Mouse (Mus musculus) MEL (cell line): ENCODE measurements around the gene Dnajc11. TPM values are rescaled to one million over a fixed set of nuclear protein-coding genes. Genes with fewer than 3 reads are reported as not detected.
A peak's percentile ranks its signal among the peaks of the same experiment; 100 is the strongest.

Experiments used
- DNase-seq: peaks from one replicate; pipeline ENCODE4 v3.0.0; 2011; ENCODE audit warnings: low read depth, low spot score
- H3K27ac ChIP-seq: 2 replicates; pipeline ENCODE4 v1.5.1; 2012; ENCODE audit warnings: low read depth, mild to moderate bottlenecking, control low read depth, low read length, moderate library complexity; ENCODE audit not compliant: control insufficient read depth
- H3K27me3 ChIP-seq, 2 experiments: fragments of 150-350 bp in 1 of 2; sonication (generic) in 1 of 2; 2 replicates each; pipeline ENCODE4 v1.6.1; 2012; ENCODE audit warnings: low read length in 2 of 2, mild to moderate bottlenecking in 2 of 2, improper control_type of control experiment in 1 of 2, moderate library complexity in 1 of 2; ENCODE audit not compliant: insufficient read depth in 2 of 2, control insufficient read depth in 1 of 2
- H3K36me3 ChIP-seq, 2 experiments: 2 replicates each; pipeline ENCODE4 v1.6.1; 2012 to 2014; ENCODE audit warnings: low read length in 2 of 2, improper control_type of control experiment in 1 of 2, inconsistent platforms in 1 of 2, mild to moderate bottlenecking in 1 of 2; ENCODE audit not compliant: insufficient read depth in 2 of 2, control insufficient read depth in 1 of 2
- H3K4me1 ChIP-seq, 2 experiments: fragments of 150-350 bp in 1 of 2; sonication (generic) in 1 of 2; 2 replicates each; pipeline ENCODE4 v1.6.1; 2012; ENCODE audit warnings: low read length in 2 of 2, improper control_type of control experiment in 1 of 2, mild to moderate bottlenecking in 1 of 2; ENCODE audit not compliant: insufficient read depth in 2 of 2, control insufficient read depth in 1 of 2
- H3K4me3 ChIP-seq, 2 experiments: fragments of 150-350 bp in 1 of 2; sonication (generic) in 1 of 2; 2 replicates each; pipeline ENCODE4 v1.5.1; 2012; ENCODE audit warnings: low read depth in 2 of 2, low read length in 2 of 2, mild to moderate bottlenecking in 2 of 2, moderate library complexity in 2 of 2, control low read depth in 1 of 2, improper control_type of control experiment in 1 of 2; ENCODE audit not compliant: control insufficient read depth in 1 of 2, insufficient read depth in 1 of 2
- H3K79me2 ChIP-seq: 2 replicates; pipeline ENCODE4 v1.6.1; 2012; ENCODE audit warnings: mild to moderate bottlenecking, low read length, moderate library complexity; ENCODE audit not compliant: control insufficient read depth, poor library complexity, insufficient read depth
- H3K9ac ChIP-seq: 2 replicates; pipeline ENCODE4 v1.6.1; 2012; ENCODE audit warnings: low read depth, mild to moderate bottlenecking, control low read depth, low read length, moderate library complexity; ENCODE audit not compliant: control insufficient read depth, poor library complexity, severe bottlenecking
- H3K9me3 ChIP-seq: fragments of 150-350 bp; sonication (generic); replicated peaks from 2 replicates; pipeline ENCODE4 v1.6.1; 2012; ENCODE audit warnings: mild to moderate bottlenecking, low read length, improper control_type of control experiment, moderate library complexity; ENCODE audit not compliant: insufficient read depth
- BHLHE40 ChIP-seq: IDR thresholded peaks from 2 replicates; pipeline ENCODE4 v1.6.1; 2012; ENCODE audit warnings: low read depth, mild to moderate bottlenecking, inconsistent platforms, low read length, improper control_type of control experiment, borderline replicate concordance
- CHD1 ChIP-seq: IDR thresholded peaks from 2 replicates; pipeline ENCODE4 v1.6.1; 2012; ENCODE audit warnings: low read depth, mild to moderate bottlenecking, inconsistent platforms, low read length, improper control_type of control experiment
- CHD2 ChIP-seq: IDR thresholded peaks from 2 replicates; pipeline ENCODE4 v1.6.1; 2011; ENCODE audit warnings: low read length, improper control_type of control experiment
- CTCF ChIP-seq, 3 experiments: IDR thresholded peaks in 2 of 3; conservative IDR thresholded peaks in 1 of 3; 2 replicates each; pipeline ENCODE4 v1.5.1; 2011 to 2012; ENCODE audit warnings: low read length in 3 of 3, low read depth in 2 of 3, mild to moderate bottlenecking in 2 of 3, improper control_type of control experiment in 1 of 3, inconsistent platforms in 1 of 3, mixed read lengths in 1 of 3, moderate library complexity in 1 of 3; ENCODE audit not compliant: control insufficient read depth in 1 of 3, insufficient read depth in 1 of 3, poor library complexity in 1 of 3, severe bottlenecking in 1 of 3
- E2F4 ChIP-seq: IDR thresholded peaks from 2 replicates; pipeline ENCODE4 v1.6.1; 2011; ENCODE audit warnings: low read depth, low read length, improper control_type of control experiment, borderline replicate concordance
- ELF1 ChIP-seq: IDR thresholded peaks from 2 replicates; pipeline ENCODE4 v1.6.1; 2014; ENCODE audit warnings: low read depth, mild to moderate bottlenecking, inconsistent platforms, low read length, improper control_type of control experiment, moderate library complexity
- EP300 ChIP-seq, 2 experiments: IDR thresholded peaks; 2 replicates each; pipeline ENCODE4 v1.6.1; 2011; ENCODE audit warnings: improper control_type of control experiment in 2 of 2, low read length in 2 of 2, low read depth in 1 of 2, mild to moderate bottlenecking in 1 of 2
- ETS1 ChIP-seq: IDR thresholded peaks from 2 replicates; pipeline ENCODE4 v1.6.1; 2012; ENCODE audit warnings: low read depth, mild to moderate bottlenecking, inconsistent platforms, low read length, improper control_type of control experiment, moderate library complexity
- GABPA ChIP-seq: IDR thresholded peaks from 2 replicates; pipeline ENCODE4 v1.6.1; 2012; ENCODE audit warnings: low read depth, mild to moderate bottlenecking, inconsistent platforms, low read length, improper control_type of control experiment, moderate library complexity
- GATA1 ChIP-seq: IDR thresholded peaks from 2 replicates; pipeline ENCODE4 v1.6.1; 2011; ENCODE audit warnings: low read depth, low read length, improper control_type of control experiment
- HCFC1 ChIP-seq: IDR thresholded peaks from 2 replicates; pipeline ENCODE4 v1.6.1; 2012; ENCODE audit warnings: low read depth, mild to moderate bottlenecking, inconsistent platforms, low read length, improper control_type of control experiment, moderate library complexity
- JUND ChIP-seq: IDR thresholded peaks from 2 replicates; pipeline ENCODE4 v1.6.1; 2011; ENCODE audit warnings: low read depth, mild to moderate bottlenecking, improper control_type of control experiment, low read length
- KAT2A ChIP-seq: conservative IDR thresholded peaks from 2 replicates; pipeline ENCODE4 v1.6.1; 2012; ENCODE audit warnings: low read depth, low read length, improper control_type of control experiment, inconsistent platforms
- MAX ChIP-seq: IDR thresholded peaks from 2 replicates; pipeline ENCODE4 v1.6.1; 2011; ENCODE audit warnings: low read length, improper control_type of control experiment
- MAZ ChIP-seq: IDR thresholded peaks from 2 replicates; pipeline ENCODE4 v1.6.1; 2012; ENCODE audit warnings: low read depth, mild to moderate bottlenecking, inconsistent platforms, low read length, improper control_type of control experiment
- MEF2A ChIP-seq: IDR thresholded peaks from 2 replicates; pipeline ENCODE4 v1.6.1; 2014; ENCODE audit warnings: low read depth, mild to moderate bottlenecking, inconsistent platforms, low read length, improper control_type of control experiment; ENCODE audit not compliant: poor library complexity, insufficient replicate concordance, severe bottlenecking; ENCODE audit errors: extremely low read depth
- MXI1 ChIP-seq: IDR thresholded peaks from 2 replicates; pipeline ENCODE4 v1.6.1; 2011; ENCODE audit warnings: mild to moderate bottlenecking, low read depth, low read length, improper control_type of control experiment
- MYB ChIP-seq: IDR thresholded peaks from 2 replicates; pipeline ENCODE4 v1.6.1; 2011; ENCODE audit warnings: mild to moderate bottlenecking, low read depth, low read length, improper control_type of control experiment
- MYC ChIP-seq: IDR thresholded peaks from 2 replicates; pipeline ENCODE4 v1.6.1; 2011; ENCODE audit warnings: low read depth, mild to moderate bottlenecking, low read length, improper control_type of control experiment, moderate library complexity
- NRF1 ChIP-seq: IDR thresholded peaks from 2 replicates; pipeline ENCODE4 v1.6.1; 2014; ENCODE audit warnings: low read depth, mild to moderate bottlenecking, inconsistent platforms, low read length, improper control_type of control experiment, moderate library complexity; ENCODE audit not compliant: poor library complexity, insufficient read depth, severe bottlenecking
- POLR2A ChIP-seq, 2 experiments: IDR thresholded peaks; 2 replicates each; pipeline ENCODE4 v1.6.1; 2011 to 2012; ENCODE audit warnings: low read length in 2 of 2, mild to moderate bottlenecking in 2 of 2, control low read depth in 1 of 2, improper control_type of control experiment in 1 of 2, low read depth in 1 of 2, moderate library complexity in 1 of 2; ENCODE audit not compliant: control insufficient read depth in 1 of 2, insufficient read depth in 1 of 2, poor library complexity in 1 of 2
- RAD21 ChIP-seq: IDR thresholded peaks from 2 replicates; pipeline ENCODE4 v1.6.1; 2011; ENCODE audit warnings: mild to moderate bottlenecking, low read depth, low read length, improper control_type of control experiment
- RCOR1 ChIP-seq: IDR thresholded peaks from 2 replicates; pipeline ENCODE4 v1.6.1; 2012; ENCODE audit warnings: low read depth, mild to moderate bottlenecking, inconsistent platforms, low read length, improper control_type of control experiment
- SIN3A ChIP-seq: IDR thresholded peaks from 2 replicates; pipeline ENCODE4 v1.6.1; 2012; ENCODE audit warnings: low read length, improper control_type of control experiment, inconsistent platforms
- SMC3 ChIP-seq: IDR thresholded peaks from 2 replicates; pipeline ENCODE4 v1.6.1; 2011; ENCODE audit warnings: low read depth, low read length, improper control_type of control experiment
- TAL1 ChIP-seq: IDR thresholded peaks from 2 replicates; pipeline ENCODE4 v1.6.1; 2012; ENCODE audit warnings: mild to moderate bottlenecking, inconsistent platforms, low read length, moderate library complexity, mixed read lengths
- TBP ChIP-seq: IDR thresholded peaks from 2 replicates; pipeline ENCODE4 v1.8.0; 2011; ENCODE audit warnings: low read depth, low read length, improper control_type of control experiment
- TCF12 ChIP-seq: IDR thresholded peaks from 2 replicates; pipeline ENCODE4 v1.6.1; 2014; ENCODE audit warnings: low read depth, mild to moderate bottlenecking, inconsistent platforms, low read length, improper control_type of control experiment, moderate library complexity
- UBTF ChIP-seq: IDR thresholded peaks from 2 replicates; pipeline ENCODE4 v1.6.1; 2012; ENCODE audit warnings: low read depth, mild to moderate bottlenecking, inconsistent platforms, low read length, improper control_type of control experiment, moderate library complexity, borderline replicate concordance; ENCODE audit not compliant: insufficient read depth
- USF1 ChIP-seq: IDR thresholded peaks from 2 replicates; pipeline ENCODE4 v1.6.1; 2014; ENCODE audit warnings: low read depth, mild to moderate bottlenecking, inconsistent platforms, low read length, improper control_type of control experiment, moderate library complexity
- USF2 ChIP-seq, 2 experiments: IDR thresholded peaks; 2 replicates each; pipeline ENCODE4 v1.6.1; 2011 to 2012; ENCODE audit warnings: improper control_type of control experiment in 2 of 2, low read length in 2 of 2, borderline replicate concordance in 1 of 2, inconsistent platforms in 1 of 2, low read depth in 1 of 2, mild to moderate bottlenecking in 1 of 2; ENCODE audit not compliant: insufficient read depth in 1 of 2
- ZC3H11A ChIP-seq: IDR thresholded peaks from 2 replicates; pipeline ENCODE4 v1.6.1; 2012; ENCODE audit warnings: low read depth, mild to moderate bottlenecking, inconsistent platforms, low read length, improper control_type of control experiment
- ZKSCAN1 ChIP-seq: IDR thresholded peaks from 2 replicates; pipeline ENCODE4 v1.6.1; 2012; ENCODE audit warnings: low read depth, mild to moderate bottlenecking, inconsistent platforms, low read length, improper control_type of control experiment, moderate library complexity
- ZMIZ1 ChIP-seq: IDR thresholded peaks from 2 replicates; pipeline ENCODE4 v1.6.1; 2012; ENCODE audit warnings: low read depth, mild to moderate bottlenecking, inconsistent platforms, low read length, improper control_type of control experiment, moderate library complexity
- ZNF384 ChIP-seq: IDR thresholded peaks from 2 replicates; pipeline ENCODE4 v1.6.1; 2012; ENCODE audit warnings: low read depth, mild to moderate bottlenecking, inconsistent platforms, low read length, improper control_type of control experiment
- polyA plus RNA-seq, 2 experiments: library from polyadenylated mRNA; stranded (reverse) in 1 of 2; unstranded in 1 of 2; fragments of >175 nt in 1 of 2; fragments of >200 nt in 1 of 2; gene quantifications; 2 replicates each; pipeline versions ENCODE4 v1.2.1 to v1.2.4; 2012; ENCODE audit warnings: low replicate concordance in 2 of 2, low read depth in 1 of 2; ENCODE audit not compliant: insufficient read length in 2 of 2, insufficient read depth in 1 of 2, missing spikeins in 1 of 2
- total RNA-seq: library from RNA; depleted of rRNA; stranded (reverse); fragments of 300-350 nt; gene quantifications from 2 replicates; pipeline ENCODE4 v1.2.3, GENCODE M21; 2012

Gene Dnajc11
- total and polyA plus RNA-seq, 3 experiments, result 128 to 278 (median 157) TPM

GRCm38 (mm10) chr4:151994228-151995171 lies 61.0 kb downstream of the Dnajc11 start:
- peaks cover 5 to 25% of the 10 kb centered on the region in 2 experiments for H3K4me1 ChIP-seq
- TF ChIP-seq EP300 (IDR thresholded peaks at IDR 0.05; ENCODE audit: low read depth in 1 of 2, low read length in 2 of 2) (peak; percentile 85 to 93), SMC3 (no peak), TCF12 (peak; percentile 98), ZKSCAN1 (no peak), RAD21 (no peak), MAZ (peak; percentile 86; the same call in 1 of the 2 replicates), MYB (peak; percentile 73), CTCF (IDR thresholded peaks at IDR 0.05 in 2 of 3, conservative IDR thresholded peaks at IDR 0.05 in 1 of 3; ENCODE audit: control insufficient read depth in 1 of 3, insufficient read depth in 1 of 3, low read depth in 2 of 3, low read length in 3 of 3, poor library complexity in 1 of 3, severe bottlenecking in 1 of 3) (no peak), CHD2 (no peak), TBP (no peak), ELF1 (no peak), ZNF384 (no peak), JUND (no peak), USF2 (IDR thresholded peaks at IDR 0.05; ENCODE audit: borderline replicate concordance in 1 of 2, insufficient read depth in 1 of 2, low read depth in 1 of 2, low read length in 2 of 2) (no peak), GABPA (no peak), RCOR1 (peak; percentile 99), MXI1 (peak; percentile 63), E2F4 (no peak), UBTF (no peak), NRF1 (no peak), TAL1 (peak; percentile 84), ZMIZ1 (no peak), MAX (peak; percentile 18; the same call in 1 of the 2 replicates), KAT2A (no peak), SIN3A (peak; percentile 82), POLR2A (IDR thresholded peaks at IDR 0.05; ENCODE audit: control insufficient read depth in 1 of 2, insufficient read depth in 1 of 2, low read depth in 1 of 2, low read length in 2 of 2, poor library complexity in 1 of 2) (no peak), MYC (no peak), MEF2A (no peak), ETS1 (peak; percentile 94), USF1 (no peak), HCFC1 (no peak; the same call in none of the 2 replicates), BHLHE40 (peak; percentile 75; the same call in 1 of the 2 replicates), ZC3H11A (no peak), GATA1 (peak; percentile 98), CHD1 (no peak)

More at GRCm38 (mm10) chr4:151994228-151995171, 61.0 kb downstream of the Dnajc11 start:
- Histone ChIP-seq H3K79me2 (peaks cover 6% of the 10 kb centered on the region; the same call in 1 of the 2 replicates), H3K27me3 (no peaks in the 10 kb centered on the region), H3K4me3 (peak overlapping the region; percentile 30 to 52), H3K27ac (peak overlapping the region; percentile 42), H3K36me3 (peaks cover 0 to 18% of the 10 kb centered on the region in 2 experiments; a peak in 2 of 4 replicates), H3K9me3 (no peaks in the 10 kb centered on the region), H3K9ac (peak overlapping the region; percentile 50)
- peak; percentile 84 for DNase-seq
